Mouse (Mus musculus) testis, adult 2 months (tissue): ENCODE measurements at regions not wholly inside any gene's neighbourhood (a gene's known extent, or its start where the extent isn't known, plus 50 kb on each side); places are given as distances from the start of the nearest gene placed in this dataset.

Experiments
- CTCF ChIP-seq: fragments of 200-500 bp; IDR thresholded peaks from 2 replicates; pipeline ENCODE4 v1.5.1; 2012; ENCODE audit warnings: low read depth, mild to moderate bottlenecking, inconsistent platforms, low read length, moderate library complexity; ENCODE audit not compliant: control insufficient read depth, insufficient read depth, insufficient replicate concordance
- POLR2A ChIP-seq: fragments of 200-500 bp; IDR thresholded peaks from 2 replicates; pipeline ENCODE4 v1.6.1; 2012; ENCODE audit warnings: low read depth, mild to moderate bottlenecking, inconsistent platforms, low read length, moderate library complexity; ENCODE audit not compliant: control insufficient read depth

DNA sequence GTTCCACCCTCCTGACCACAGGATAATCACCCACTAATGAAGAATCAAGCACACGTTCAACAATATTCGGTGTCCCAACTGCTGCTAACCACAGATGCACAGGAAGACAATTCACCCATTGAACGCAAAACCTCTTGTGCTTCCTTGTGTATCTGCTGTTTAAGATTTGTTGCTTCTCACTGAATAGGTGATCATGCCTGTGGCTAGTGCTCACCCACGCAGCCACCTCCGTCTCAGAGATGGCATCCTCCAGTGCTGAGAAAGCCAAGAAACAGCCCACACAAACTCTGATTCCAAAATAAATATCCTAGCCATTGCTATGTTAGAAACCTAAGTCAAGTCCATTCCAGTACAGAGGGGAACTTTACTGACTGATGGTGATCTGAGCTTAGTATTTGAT lies 520.7 kb upstream of the Adamts16 start:
- TF ChIP-seq POLR2A = no peak
- TF ChIP-seq CTCF = no peak
